Mouse (Mus musculus): ENCODE results near the gene Fnbp1l.

The Fnbp1l gene

GRCm38 (mm10) chr3:122603229-122603628, 16.3 kb downstream of the Fnbp1l start:
- no peak for DNase-seq

- DNase-seq: peak; percentile 6
Observed at GRCm38 (mm10) chr3:122602370-122602769, 17.1 kb downstream of the Fnbp1l start.

GRCm38 (mm10) chr3:122599291-122599690, 20.2 kb downstream of the Fnbp1l start:
- no peak for DNase-seq

- no peak for DNase-seq
Observed at GRCm38 (mm10) chr3:122590804-122591203, 28.7 kb downstream of the Fnbp1l start.

- no peak for DNase-seq
Observed at GRCm38 (mm10) chr3:122590346-122590745, 29.2 kb downstream of the Fnbp1l start.

- DNase-seq: no peak
Observed at GRCm38 (mm10) chr3:122586918-122587641, 32.4 kb downstream of the Fnbp1l start.

GRCm38 (mm10) chr3:122577360-122577759, 42.2 kb downstream of the Fnbp1l start:
- DNase-seq: no peak

- no peak for DNase-seq
Observed at GRCm38 (mm10) chr3:122574921-122575320, 44.6 kb downstream of the Fnbp1l start.

- no peak for DNase-seq
Observed at GRCm38 (mm10) chr3:122573426-122574286, 45.9 kb downstream of the Fnbp1l start.

GRCm38 (mm10) chr3:122566549-122566948, 53.0 kb downstream of the Fnbp1l start:
- DNase-seq: no peak

- DNase-seq: no peak
Observed at GRCm38 (mm10) chr3:122566112-122566511, 53.4 kb downstream of the Fnbp1l start.

GRCm38 (mm10) chr3:122565285-122565684, 54.2 kb downstream of the Fnbp1l start:
- DNase-seq: peak; percentile 25

GRCm38 (mm10) chr3:122557766-122558165, 61.7 kb downstream of the Fnbp1l start:
- no peak for DNase-seq

- no peak for DNase-seq
Observed at GRCm38 (mm10) chr3:122551174-122551573, 68.3 kb downstream of the Fnbp1l start.

GRCm38 (mm10) chr3:122547469-122547868, 72.0 kb downstream of the Fnbp1l start:
- DNase-seq: no peak

- no peak for DNase-seq
Observed at GRCm38 (mm10) chr3:122545346-122545745, 74.2 kb downstream of the Fnbp1l start.

- DNase-seq: no peak
Observed at GRCm38 (mm10) chr3:122540918-122541317, 78.6 kb downstream of the Fnbp1l start.

- DNase-seq: no peak
Observed at GRCm38 (mm10) chr3:122539961-122540690, 79.4 kb downstream of the Fnbp1l start.

GRCm38 (mm10) chr3:122538851-122539250, 80.7 kb downstream of the Fnbp1l start:
- DNase-seq: no peak

- no peak for DNase-seq
Observed at GRCm38 (mm10) chr3:122535938-122536703, 83.4 kb downstream of the Fnbp1l start.

- no peak for DNase-seq
Observed at GRCm38 (mm10) chr3:122528477-122528876, 91.0 kb downstream of the Fnbp1l start.

GRCm38 (mm10) chr3:122521294-122521693, 98.2 kb downstream of the Fnbp1l start:
- no peak for DNase-seq

- no peak for DNase-seq
Observed at GRCm38 (mm10) chr3:122520875-122521274, 98.6 kb downstream of the Fnbp1l start.

Data from lung, postnatal 10 days (tissue).